19 mouse cellular contexts compared by ENCODE assay signal in the genomic region with DNA sequence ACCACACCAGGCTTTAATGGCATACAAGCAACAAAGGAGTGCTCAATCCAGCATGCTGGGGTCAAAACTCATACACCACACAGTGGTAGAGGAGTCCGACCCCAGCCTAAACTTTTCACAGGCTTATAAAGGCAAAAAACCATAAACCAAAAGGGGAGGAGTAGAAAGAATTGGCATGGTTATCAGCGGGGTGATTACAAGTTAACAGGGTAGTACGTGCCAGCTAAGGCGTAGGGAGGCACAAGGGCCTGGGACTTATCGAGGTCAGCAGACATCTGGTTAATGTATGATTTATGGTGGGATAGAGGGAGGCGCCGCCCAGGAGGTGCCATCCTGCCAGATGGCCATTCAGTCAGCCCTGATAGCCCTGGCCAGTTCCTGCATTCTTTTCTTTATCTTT. TPM values are rescaled to one million over a fixed set of nuclear protein-coding genes. Genes with fewer than 3 reads are reported as not detected.
"Had no signal": no experiment of that assay in that cellular context is flagged by ENCODE, and none has a peak within 500 bp of the region (broad histone marks: within the 10 kb centered on the region; RNA-seq: fewer than 3 reads in every experiment).

A gene (minus strand): TSS at position 101 of the 400 bp plus-strand sequence.

RNA-seq across cellular contexts. Expression of the gene that starts here (rescaled TPM):
- polyA plus RNA-seq: heart, embryonic 10.5 days; heart, embryonic 11.5 days; heart, embryonic 12.5 days; heart, embryonic 13.5 days; heart, embryonic 14.5 days; heart, embryonic 15.5 days; heart, embryonic 16.5 days; hindbrain, embryonic 10.5 days; hindbrain, embryonic 11.5 days; hindbrain, embryonic 12.5 days; hindbrain, embryonic 13.5 days; hindbrain, embryonic 14.5 days; hindbrain, embryonic 15.5 days; hindbrain, embryonic 16.5 days; inflammation-experienced regulatory T-cells, adult 6 months; intestine, embryonic 14.5 days; kidney, embryonic 14.5 days; kidney, embryonic 15.5 days; kidney, embryonic 16.5 days had no signal
